Mouse (Mus musculus) gonadal fat pad, adult 2 months (tissue): ENCODE measurements around the gene Ckap5. TPM values are rescaled to one million over a fixed set of nuclear protein-coding genes. Genes with fewer than 3 reads are reported as not detected.

ENCODE experiments used
- DNase-seq: peaks from one replicate; pipeline ENCODE4 v3.0.0-alpha.2; 2012; ENCODE audit warnings: low read depth
- polyA plus RNA-seq: library from polyadenylated mRNA; depleted of rRNA; stranded (reverse); fragments of >200 nt; gene quantifications from 2 replicates; pipeline ENCODE4 v1.2.3, GENCODE M21; 2012; rRNA removed

The Ckap5 gene
- polyA plus RNA-seq, 1 experiment, result 9.7 TPM

DNA sequence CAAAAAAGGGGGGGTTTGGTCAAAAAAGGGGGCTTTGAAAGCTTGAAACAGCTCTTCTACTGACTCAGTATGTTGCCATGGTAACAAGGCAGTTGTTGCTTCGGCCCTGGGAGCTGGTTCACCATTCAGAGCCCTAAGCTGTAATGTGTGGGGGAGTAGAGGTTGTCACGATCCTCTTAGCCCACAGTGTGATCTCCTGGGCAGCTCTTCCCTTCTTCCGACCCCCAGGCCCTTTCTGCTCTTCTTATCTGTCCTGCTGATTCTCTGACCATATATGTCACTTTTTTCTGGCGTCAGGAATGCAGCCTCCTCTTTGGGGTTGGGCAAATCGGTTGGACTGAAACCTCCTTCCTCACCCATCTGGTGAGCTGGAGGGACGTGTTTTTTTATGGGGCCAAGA is 126.3 kb downstream of the Ckap5 start:
- DNase-seq, result no peak

DNA sequence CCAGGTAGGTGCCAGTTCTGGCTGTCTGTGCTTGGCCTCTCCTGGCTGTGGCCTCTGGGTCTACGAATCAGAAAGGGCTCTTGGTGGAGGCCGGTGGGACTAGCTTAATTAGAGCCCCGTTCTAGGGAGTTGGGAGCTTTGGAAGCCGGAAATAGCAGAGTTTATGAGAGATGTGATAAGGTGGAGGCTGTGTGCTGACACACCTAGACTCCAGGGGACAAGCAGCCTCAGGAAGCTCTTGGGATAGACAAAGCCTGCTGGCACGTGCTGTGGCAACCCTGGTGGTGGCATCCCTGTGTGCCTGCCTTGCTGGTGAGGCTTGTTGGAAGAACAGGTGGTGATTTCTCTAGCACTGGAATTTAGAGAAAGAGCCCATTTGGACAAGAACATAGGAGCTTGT is 128.8 kb downstream of the Ckap5 start:
- no peak for DNase-seq

DNA sequence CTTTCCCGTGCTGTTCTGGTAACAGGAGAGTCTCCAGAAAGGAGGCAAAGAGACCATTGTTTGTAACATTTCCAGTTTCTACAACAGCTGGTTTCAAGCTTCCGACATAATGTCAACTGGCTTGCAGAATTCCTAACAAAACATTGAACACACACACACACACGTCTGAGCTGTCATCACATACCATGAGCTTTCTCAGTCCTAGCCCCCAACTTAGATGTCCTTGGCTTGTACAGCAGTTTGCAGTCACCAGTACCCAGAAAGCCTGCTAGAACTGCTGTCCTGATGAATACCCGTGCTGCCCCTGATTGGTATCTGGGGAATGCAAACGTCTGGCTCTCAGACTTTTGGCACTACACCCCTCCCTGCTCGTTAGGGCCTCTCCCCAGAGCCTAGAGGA is 129.3 kb downstream of the Ckap5 start:
- no peak for DNase-seq

DNA sequence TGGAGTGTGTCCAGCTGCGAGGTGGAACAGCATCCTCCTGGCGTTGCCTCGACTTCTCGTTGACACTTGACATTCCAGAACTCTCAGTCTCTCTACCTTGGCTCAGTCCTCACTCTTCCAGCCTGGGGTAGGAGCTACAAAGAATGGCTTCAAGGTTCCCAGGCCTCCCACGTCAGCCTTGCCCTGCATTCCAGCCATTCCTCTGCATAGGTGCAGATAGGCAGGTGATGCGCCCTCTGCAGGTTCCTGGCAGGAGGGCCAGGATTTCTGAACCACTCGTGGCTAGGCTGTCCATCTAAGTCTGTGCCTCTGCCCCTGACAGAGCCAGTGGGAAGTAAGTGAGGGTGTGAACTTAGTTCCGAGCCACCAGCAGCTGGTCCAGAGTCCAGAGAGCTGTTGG is 130.2 kb downstream of the Ckap5 start:
- DNase-seq, result no peak

DNA sequence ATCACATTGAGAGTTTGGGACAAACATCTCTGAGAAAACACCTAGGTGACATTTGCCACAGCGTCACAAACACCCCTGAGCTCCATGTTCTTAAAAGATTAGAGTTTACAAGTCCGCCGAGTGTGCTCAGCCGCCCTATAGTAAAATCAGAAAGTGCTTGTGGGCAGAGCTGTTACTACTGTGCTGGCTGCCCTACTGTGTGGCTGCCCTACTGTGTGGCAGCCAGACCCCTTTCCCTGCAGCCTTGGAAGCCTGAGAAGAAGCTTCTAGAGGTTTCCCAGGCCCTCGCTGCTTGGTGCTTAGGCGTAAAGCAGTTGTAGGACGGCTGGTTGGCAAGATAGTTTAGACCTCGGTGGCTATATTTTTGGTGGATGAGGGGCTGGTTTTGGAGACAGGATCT is 133.1 kb downstream of the Ckap5 start:
- DNase-seq, result no peak

DNA sequence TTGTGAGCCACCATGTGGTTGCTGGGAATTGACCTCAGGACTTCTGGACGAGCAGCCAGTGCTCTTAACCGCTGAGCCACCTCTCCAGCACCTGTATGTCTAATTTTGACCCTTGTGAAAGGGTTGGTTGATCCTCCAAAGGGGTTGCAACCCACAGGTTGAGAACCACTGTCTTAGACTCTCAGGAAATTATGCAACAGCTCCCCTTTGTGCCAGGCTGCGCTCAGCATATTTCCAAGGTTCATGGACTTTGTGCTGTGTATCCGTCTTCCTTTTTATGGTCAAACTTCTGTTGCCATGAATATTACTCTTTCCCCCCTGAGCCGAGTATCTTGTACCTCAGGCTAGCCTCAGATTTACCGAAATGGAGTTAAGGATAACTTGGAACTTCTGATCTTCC is 134.4 kb downstream of the Ckap5 start:
- no peak for DNase-seq

DNA sequence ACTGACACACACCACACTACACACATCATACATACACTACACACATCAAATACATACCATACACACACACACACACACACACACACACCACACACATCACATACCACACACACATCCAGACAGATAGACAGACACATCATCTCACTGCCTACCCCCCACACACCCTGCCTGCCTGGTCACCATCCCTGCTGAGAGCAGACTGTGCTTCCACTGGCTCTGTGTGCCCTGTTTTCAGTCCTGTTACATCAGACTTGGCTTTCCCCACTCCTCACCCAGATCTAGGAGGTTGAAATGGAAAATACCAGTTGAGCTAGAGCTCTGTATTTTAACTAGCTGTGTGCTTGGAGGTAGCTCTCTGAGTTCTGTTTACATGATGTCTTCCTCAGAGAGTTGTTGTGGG is 138.2 kb downstream of the Ckap5 start:
- no peak for DNase-seq

DNA sequence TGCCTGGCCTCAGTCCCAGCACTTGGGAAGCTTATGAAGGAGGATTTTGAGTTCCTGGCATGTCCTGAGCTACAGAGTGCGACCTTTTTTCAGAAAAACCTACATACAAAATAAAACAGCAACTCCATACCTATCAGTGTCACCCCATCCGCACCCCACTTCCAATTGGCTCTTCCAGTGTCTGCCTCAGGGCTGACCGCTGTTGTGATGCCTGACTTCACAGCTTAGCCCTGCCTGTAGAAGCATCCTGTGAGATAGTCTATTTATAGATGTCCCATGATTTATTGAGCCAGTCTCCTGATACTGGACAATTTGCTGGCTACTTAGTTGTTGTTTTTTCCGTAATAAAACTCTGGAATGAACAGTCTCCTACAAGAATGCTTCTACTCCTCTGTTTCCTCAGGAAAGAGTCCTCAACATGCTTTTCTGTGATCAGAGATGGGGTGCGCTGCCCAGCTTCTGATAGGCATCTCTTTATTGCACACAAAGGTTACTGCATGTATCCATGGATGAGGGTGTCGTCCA is 139.9 kb downstream of the Ckap5 start:
- no peak for DNase-seq

DNA sequence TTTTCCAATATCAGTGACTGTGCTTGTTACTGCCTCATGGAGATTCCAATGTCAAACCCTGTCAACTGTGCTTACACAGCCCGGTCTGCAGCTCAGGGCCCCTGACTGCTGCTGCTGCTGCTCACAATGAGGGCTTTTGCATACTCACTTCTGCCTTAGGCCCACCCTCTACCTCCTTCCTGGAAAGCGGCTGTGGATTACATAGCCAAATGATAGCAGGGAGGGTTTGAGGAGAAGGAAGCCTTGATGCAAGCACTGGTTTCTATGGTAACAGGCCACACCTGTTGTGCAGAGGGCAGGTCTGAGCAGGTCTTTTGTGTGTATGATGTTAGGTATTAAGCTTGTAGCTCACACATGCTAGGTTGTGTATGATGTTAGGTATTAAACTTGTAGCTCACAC is 141.2 kb downstream of the Ckap5 start:
- DNase-seq, result no peak

DNA sequence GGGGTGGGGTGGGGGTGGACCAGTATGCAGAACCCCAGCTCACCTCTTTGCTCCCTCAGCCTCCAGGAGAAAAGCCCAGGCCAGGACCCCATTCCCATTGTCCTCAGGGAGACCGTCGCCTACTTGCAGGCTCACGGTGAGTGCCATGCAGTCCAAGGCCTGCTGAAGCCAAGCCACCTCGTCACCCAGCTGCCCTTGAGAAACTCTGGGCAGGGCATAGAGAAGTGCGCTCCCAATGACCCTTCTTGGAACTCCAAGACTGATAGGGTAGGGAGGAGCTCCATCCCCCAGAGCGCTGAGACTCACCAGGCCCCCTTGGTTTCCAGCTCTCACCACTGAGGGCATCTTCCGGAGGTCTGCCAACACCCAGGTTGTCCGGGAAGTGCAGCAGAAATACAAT is 142.8 kb downstream of the Ckap5 start:
- DNase-seq, result no peak

DNA sequence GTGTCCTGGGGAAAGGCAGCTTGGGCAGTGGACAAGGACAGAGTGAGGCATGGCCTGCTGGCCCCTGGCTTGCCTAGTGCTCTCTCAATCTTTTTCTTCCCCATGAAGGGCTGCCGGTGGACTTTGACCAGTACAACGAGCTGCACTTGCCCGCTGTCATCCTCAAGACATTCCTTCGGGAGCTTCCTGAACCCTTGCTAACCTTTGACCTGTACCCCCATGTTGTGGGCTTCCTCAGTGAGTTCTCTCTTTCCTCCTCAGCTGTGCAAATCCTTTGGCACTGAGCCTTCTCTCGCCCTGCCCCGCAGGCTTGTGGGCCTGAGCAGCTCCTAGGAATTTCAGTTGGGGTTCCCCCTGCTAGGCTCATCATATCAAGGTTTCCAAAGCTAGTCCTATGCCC is 143.5 kb downstream of the Ckap5 start:
- DNase-seq, result no peak

Other genes starting within 250 kb of the Ckap5 start
- gene 1110051M20Rik, start 82.1 kb upstream of the Ckap5 start, polyA plus RNA-seq, result 18.3 and 19.5 TPM in 2 replicates
- 16.7 and 19.2 TPM in 2 replicates for gene Lrp4, start 69.3 kb upstream of the Ckap5 start, polyA plus RNA-seq
- gene F2, start 109.7 kb downstream of the Ckap5 start, polyA plus RNA-seq, result 0.05 and 1.2 TPM in 2 replicates
- gene Zfp408, start 123.0 kb downstream of the Ckap5 start, polyA plus RNA-seq, result 15.1 and 16.5 TPM in 2 replicates
- 97.9 and 103 TPM in 2 replicates for gene Arhgap1, start 123.1 kb downstream of the Ckap5 start, polyA plus RNA-seq
- 37.2 and 41.0 TPM in 2 replicates for gene Atg13, start 183.8 kb downstream of the Ckap5 start, polyA plus RNA-seq
- 4.7 and 5.0 TPM in 2 replicates for gene Harbi1, start 184.1 kb downstream of the Ckap5 start, polyA plus RNA-seq
- 18.2 and 22.9 TPM in 2 replicates for gene Ambra1, start 203.4 kb downstream of the Ckap5 start, polyA plus RNA-seq